Mouse (Mus musculus) E14TG2a.4 (cell line): Measurements from ENCODE around the gene Hydin.

ENCODE experiments used
- H3K27me3 ChIP-seq: 2 replicates; pipeline ENCODE4 v1.6.1; 2014; ENCODE audit warnings: low read length, control low read depth; ENCODE audit not compliant: insufficient read depth
- H3K36me3 ChIP-seq: 2 replicates; pipeline ENCODE4 v1.6.1; 2014; ENCODE audit warnings: low read length, control low read depth; ENCODE audit not compliant: insufficient read depth
- H3K4me1 ChIP-seq: replicated peaks from 2 replicates; pipeline ENCODE4 v1.6.1; 2014; ENCODE audit warnings: low read depth, low read length, control low read depth
- H3K4me3 ChIP-seq: replicated peaks from 2 replicates; pipeline ENCODE4 v1.5.1; 2014; ENCODE audit warnings: mild to moderate bottlenecking, low read length
- H3K9me3 ChIP-seq: 2 replicates; pipeline ENCODE4 v1.6.1; 2014; ENCODE audit warnings: low read length, control low read depth
- CTCF ChIP-seq: conservative IDR thresholded peaks from 2 replicates; pipeline ENCODE4 v1.5.1; 2014; ENCODE audit warnings: low read length
- NANOG ChIP-seq: IDR thresholded peaks from 2 replicates; pipeline ENCODE4 v1.6.1; 2014; ENCODE audit warnings: borderline replicate concordance, low read length, mixed read lengths
- POU5F1 ChIP-seq: IDR thresholded peaks from 2 replicates; pipeline ENCODE4 v1.6.1; 2014; ENCODE audit warnings: low read length, borderline replicate concordance

Gene Hydin

DNA sequence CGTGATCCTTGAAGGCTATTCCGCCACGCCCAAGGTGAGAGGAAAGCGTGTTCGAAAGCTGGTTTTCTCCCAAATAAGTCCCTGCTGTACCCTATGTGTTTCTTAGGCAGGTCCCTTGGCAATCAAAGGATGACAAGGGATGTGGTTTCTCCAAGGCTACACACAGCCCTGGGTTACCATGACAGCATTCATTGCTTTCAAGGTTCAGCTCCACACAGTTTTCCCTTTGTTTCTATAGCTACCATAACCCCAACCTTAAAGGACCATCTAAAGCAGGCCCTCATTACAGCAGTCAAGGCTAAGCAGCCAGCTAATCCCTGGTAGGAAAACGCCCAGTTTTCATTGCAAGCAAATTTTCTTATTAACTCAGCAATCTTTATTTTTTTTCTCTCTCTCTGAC, 183.7 kb downstream of the Hydin start:
- no peaks in the 10 kb centered on the region for H3K9me3 ChIP-seq
- TF ChIP-seq NANOG: no peak
- no peak for TF ChIP-seq CTCF
- no peak for TF ChIP-seq POU5F1

DNA sequence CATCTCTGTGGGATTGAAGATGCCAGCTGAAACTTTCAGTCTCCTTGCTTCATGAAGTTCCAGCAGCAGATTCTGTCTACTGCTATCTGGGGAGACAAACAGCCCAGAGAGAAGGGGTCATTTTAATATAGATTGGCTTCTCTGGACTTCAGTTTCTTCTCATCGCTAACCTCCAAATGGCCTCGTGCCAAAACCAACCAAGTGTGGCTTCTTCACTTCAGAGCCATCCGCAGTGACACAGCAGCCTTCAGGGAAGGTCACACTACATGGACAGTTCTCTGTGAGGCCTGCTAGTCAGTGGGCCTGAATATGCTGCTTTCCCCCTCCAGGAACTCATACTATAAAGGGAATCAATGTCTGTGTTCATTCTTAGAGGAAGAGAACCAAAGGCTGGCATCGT, 187.7 kb downstream of the Hydin start:
- Histone ChIP-seq H3K36me3 (no peaks in the 10 kb centered on the region), H3K27me3 (0 out of 2 replicates have a peak, but pooled peaks cover 4% of the 10 kb centered on the region), H3K9me3 (no peaks in the 10 kb centered on the region), H3K4me3 (no peak overlapping the region), H3K4me1 (no peaks in the 10 kb centered on the region)
- TF ChIP-seq CTCF (no peak), NANOG (no peak), POU5F1 (no peak)

More for the DNA sequence above, 183.7 kb downstream of the Hydin start:
- Histone ChIP-seq H3K4me3 (no peak overlapping the region), H3K27me3 (no peaks in the 10 kb centered on the region; the same call in 1 of the 2 replicates), H3K36me3 (no peaks in the 10 kb centered on the region), H3K4me1 (no peaks in the 10 kb centered on the region)

DNA sequence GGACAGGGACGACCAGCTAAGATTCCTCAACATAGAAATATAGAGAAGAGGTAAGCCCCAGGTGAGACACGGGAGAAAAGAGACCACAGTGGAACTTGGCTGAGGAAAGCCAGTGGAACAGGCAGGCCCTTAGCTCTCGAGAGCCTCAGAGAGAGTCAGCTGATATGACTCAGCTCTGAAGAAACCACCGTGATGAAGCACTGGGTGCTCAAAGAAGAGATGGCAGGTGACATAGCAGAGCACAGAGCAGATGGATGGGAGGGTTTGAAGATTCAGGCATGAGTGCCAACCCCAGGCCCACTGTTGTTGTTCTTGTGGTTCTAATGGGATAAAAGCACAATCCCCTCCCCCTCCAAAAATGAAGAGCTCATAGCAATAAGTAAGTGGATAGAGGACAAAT, 190.6 kb downstream of the Hydin start:
- no peak overlapping the region for H3K4me3 ChIP-seq
- H3K9me3 ChIP-seq: no peaks in the 10 kb centered on the region
- TF ChIP-seq NANOG (no peak), POU5F1 (no peak), CTCF (no peak)
- H3K27me3 ChIP-seq: 0 out of 2 replicates have a peak, but pooled peaks cover 4% of the 10 kb centered on the region
- H3K36me3 ChIP-seq: no peaks in the 10 kb centered on the region
- no peaks in the 10 kb centered on the region for H3K4me1 ChIP-seq

DNA sequence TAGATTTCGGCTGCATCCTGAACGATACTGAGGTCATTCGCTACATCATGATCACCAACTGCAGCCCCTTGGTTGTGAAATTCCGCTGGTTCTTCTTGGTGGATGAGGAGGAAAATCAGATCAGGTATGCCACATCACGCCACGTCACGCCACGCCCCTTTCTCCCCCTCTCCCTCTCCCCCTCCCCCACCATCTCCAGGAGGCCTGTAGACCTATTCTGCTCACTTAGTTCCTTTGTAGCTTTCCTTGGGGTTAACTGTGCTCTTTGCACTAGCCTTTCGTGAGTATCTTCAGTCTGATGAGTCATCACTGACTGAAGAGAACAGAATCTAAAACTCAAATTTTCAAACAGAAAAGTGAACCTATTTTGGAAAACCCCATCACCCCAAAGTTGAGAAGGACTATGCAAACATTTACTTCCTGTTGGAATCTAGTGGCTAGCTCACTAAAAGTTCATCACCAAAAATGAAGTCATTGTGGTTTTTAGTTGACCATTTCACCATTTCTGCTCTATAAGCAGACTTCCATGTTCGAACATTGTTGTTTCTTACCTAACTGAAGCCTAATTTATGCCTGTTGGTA, 195.9 kb downstream of the Hydin start:
- Histone ChIP-seq H3K27me3 (peaks cover 8% of the 10 kb centered on the region; the same call in 1 of the 2 replicates), H3K4me3 (no peak overlapping the region), H3K9me3 (peaks cover 3% of the 10 kb centered on the region; the same call in 1 of the 2 replicates), H3K4me1 (no peaks in the 10 kb centered on the region), H3K36me3 (no peaks in the 10 kb centered on the region)
- TF ChIP-seq CTCF (no peak), POU5F1 (no peak), NANOG (no peak)

DNA sequence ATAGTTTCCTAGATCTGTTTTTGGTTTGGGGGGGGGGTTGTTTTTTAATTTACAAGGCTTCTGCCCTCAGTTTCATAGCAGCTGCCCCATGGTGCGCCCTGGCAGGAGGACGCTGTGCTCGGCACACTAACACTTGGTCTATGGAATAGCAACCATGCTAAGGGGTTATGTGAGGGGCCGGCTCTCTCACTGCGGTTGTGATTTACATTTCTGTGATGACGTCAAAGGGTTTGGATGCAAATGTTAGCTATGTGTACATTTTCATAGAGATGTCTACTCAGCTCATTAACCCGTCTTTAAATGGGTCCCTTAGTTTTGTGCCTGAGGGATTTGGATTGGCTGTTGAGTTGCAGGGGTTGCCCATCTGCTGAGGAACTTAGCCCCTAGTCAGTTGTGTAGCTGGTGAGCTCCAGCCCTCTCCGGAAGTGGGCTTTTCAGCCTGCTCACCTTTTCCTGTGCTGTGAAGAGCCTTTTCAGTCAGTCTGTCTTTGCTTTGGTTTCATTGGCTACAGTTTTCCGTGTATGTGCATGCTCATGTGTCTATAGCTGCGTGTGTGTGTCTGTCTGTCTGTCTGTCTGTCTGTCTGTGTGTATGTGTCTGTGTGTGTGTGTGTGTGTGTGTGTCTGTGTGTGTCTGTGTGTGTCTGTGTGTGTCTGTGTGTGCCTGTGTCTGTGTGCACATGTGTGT, 197.1 kb downstream of the Hydin start:
- Histone ChIP-seq H3K36me3 (no peaks in the 10 kb centered on the region), H3K9me3 (peaks cover 3% of the 10 kb centered on the region; the same call in 1 of the 2 replicates), H3K4me3 (no peak overlapping the region), H3K27me3 (peaks cover 10% of the 10 kb centered on the region; the same call in 1 of the 2 replicates), H3K4me1 (no peaks in the 10 kb centered on the region)
- no peak for TF ChIP-seq POU5F1
- TF ChIP-seq CTCF: no peak
- TF ChIP-seq NANOG: no peak

DNA sequence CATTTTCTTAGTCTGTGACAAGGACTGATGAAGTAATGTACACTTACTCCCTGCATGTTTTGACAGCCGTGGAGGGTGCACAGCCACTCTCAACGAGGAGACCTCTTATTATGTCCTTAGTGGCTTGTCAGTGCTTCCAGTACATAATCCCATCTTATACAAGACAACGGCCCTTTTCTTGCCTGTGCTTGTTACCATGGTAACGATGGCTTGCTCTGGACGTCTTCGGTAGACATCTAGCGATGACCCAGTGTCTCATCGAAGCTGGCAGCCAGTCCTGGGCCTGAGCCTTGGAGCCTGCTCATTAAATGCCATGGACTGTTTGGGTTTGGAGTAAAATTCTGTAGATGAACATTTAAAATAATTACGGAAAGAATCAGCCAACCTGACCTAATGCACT, 198.8 kb downstream of the Hydin start:
- Histone ChIP-seq H3K4me1 (no peaks in the 10 kb centered on the region), H3K27me3 (peaks cover 16% of the 10 kb centered on the region), H3K9me3 (peaks cover 3% of the 10 kb centered on the region; the same call in 1 of the 2 replicates), H3K4me3 (no peak overlapping the region), H3K36me3 (no peaks in the 10 kb centered on the region)
- TF ChIP-seq POU5F1 (no peak), NANOG (no peak), CTCF (no peak)

DNA sequence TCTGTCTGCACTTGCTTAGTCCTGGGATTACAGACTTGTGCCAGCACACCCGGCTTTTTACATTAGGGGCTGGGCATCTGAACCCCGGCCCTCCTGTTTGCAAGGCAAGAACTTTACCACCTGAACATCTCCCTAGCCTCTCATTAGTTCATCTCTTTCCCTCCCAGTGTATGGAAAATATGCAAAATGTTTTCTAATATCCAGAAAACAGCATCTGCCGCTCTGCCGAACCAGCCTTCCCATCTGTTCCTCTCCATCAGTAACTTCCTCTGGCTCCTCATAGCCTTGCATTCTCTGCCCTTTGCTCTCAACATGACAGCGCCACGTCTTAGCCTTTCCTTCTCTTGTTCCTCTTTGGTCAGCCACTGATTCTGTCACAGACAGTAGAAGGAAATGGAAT, 210.5 kb downstream of the Hydin start:
- peaks cover 49% of the 10 kb centered on the region for H3K27me3 ChIP-seq
- H3K36me3 ChIP-seq: no peaks in the 10 kb centered on the region
- TF ChIP-seq POU5F1 (no peak), CTCF (no peak), NANOG (no peak)
- no peaks in the 10 kb centered on the region for H3K9me3 ChIP-seq
- no peak overlapping the region for H3K4me3 ChIP-seq
- H3K4me1 ChIP-seq: peaks cover 14% of the 10 kb centered on the region

DNA sequence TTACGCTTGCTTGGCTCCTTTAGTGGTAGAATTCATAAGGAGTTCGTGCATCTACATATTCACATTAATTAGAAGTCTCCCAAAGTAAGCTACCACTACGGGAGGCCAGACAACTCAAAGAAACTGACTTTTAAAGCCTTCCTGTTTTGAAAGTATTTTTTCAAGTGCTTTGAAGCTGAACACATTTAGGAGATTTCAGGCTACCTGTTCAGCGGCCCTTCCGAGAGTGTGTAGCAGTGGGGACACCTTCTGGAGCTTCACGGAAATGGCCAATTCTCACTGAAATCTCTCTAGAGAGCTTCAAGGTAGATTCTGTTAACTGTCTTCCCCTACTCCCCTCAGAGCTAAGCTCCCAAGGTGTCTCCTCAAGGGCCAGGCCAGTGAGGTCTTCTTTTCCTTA, 211.8 kb downstream of the Hydin start:
- Histone ChIP-seq H3K4me3 (no peak overlapping the region), H3K4me1 (peaks cover 19% of the 10 kb centered on the region), H3K27me3 (peaks cover 61% of the 10 kb centered on the region), H3K36me3 (no peaks in the 10 kb centered on the region), H3K9me3 (no peaks in the 10 kb centered on the region)
- no peak for TF ChIP-seq NANOG
- no peak for TF ChIP-seq POU5F1
- peak; percentile 29 for TF ChIP-seq CTCF

DNA sequence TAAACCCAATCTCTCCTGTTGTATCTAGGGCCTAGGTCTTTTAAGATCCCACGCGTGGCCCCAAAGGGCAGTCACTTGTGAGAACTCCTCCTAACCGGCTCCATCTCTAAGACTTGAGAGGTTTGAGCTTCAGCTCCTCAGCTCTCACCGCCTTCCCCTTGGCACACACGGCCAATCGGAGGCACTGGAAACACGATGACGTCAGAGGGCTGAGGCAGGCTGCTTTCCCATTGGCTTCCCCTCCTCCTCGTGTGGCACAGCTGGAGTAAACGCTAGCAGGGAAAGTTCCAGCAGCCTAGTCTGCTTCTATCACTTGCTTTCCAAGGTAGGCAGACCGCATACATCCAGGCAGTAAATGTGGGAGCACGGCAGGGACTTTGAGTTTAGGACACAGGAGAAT, 212.6 kb downstream of the Hydin start:
- Histone ChIP-seq H3K36me3 (no peaks in the 10 kb centered on the region), H3K9me3 (no peaks in the 10 kb centered on the region), H3K4me1 (peaks cover 19% of the 10 kb centered on the region), H3K4me3 (0 out of 2 replicates have a peak overlapping the region, but pooled peaks have one; percentile 10), H3K27me3 (peaks cover 64% of the 10 kb centered on the region)
- TF ChIP-seq CTCF (no peak), NANOG (no peak)
